Mouse (Mus musculus): Measurements from ENCODE around the gene Gramd1a.

GRCm38 (mm10) chr7:31151301-31152241 lies 4.1 kb downstream of the Gramd1a start:
- TF ChIP-seq CTCF (IDR thresholded peaks at IDR 0.05; ENCODE audit: extremely low read depth, insufficient read length, insufficient replicate concordance, low read depth, low read length) (no peak), POLR2A (IDR thresholded peaks at IDR 0.05; ENCODE audit: low read depth, low read length) (no peak)

Measured in small intestine, adult 2 months (tissue).